Mouse (Mus musculus): ENCODE data around the gene Man2b2. TPM values are rescaled to one million over a fixed set of nuclear protein-coding genes. Genes with fewer than 3 reads are reported as not detected.

Gene Man2b2
- polyA plus RNA-seq, 1 experiment from 2014 or later, result 17.0 TPM

DNA sequence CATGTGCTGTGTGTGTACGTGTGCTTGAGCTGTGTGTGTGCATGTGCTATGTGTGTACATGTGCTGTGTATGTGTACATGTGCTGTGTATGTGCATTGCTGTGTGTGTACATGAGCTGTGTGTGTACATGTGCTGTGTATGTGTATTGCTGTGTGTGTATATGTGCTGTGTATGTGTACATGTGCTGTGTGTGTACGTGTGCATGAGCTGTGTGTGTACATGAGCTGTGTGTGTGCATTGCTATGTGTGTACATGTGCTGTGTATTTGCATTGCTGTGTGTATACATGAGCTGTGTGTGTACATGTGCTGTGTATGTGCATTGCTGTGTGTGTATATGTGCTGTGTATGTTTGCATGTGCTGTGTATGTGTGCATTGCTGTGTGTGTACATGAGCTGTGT lies 50.9 kb downstream of the Man2b2 start:
- no peak for DNase-seq
- ATAC-seq, result no peak
- Histone ChIP-seq H3K4me1 (ENCODE audit: insufficient read depth) (no peaks in the 10 kb centered on the region), H3K4me2 (ENCODE audit: low read depth, low read length) (no peak overlapping the region), H3K36me3 (replicated peaks; ENCODE audit: insufficient read depth, low read length) (no peaks in the 10 kb centered on the region), H3K4me3 (ENCODE audit: low read depth, low read length) (no peak overlapping the region), H3K9me3 (ENCODE audit: low read length) (no peaks in the 10 kb centered on the region), H3K9ac (replicated peaks) (no peak overlapping the region), H3K27me3 (ENCODE audit: insufficient read depth, low read length) (no peaks in the 10 kb centered on the region), H3K27ac (ENCODE audit: low read depth) (no peak overlapping the region)
- TF ChIP-seq CTCF (IDR thresholded peaks at IDR 0.05; ENCODE audit: low read depth), result no peak
- TF ChIP-seq EP300 (IDR thresholded peaks at IDR 0.05; ENCODE audit: low read depth), result no peak
- 80% methylated on average over 2 of the region's 2 CpGs for WGBS (ENCODE audit: insufficient replicate concordance)

DNA sequence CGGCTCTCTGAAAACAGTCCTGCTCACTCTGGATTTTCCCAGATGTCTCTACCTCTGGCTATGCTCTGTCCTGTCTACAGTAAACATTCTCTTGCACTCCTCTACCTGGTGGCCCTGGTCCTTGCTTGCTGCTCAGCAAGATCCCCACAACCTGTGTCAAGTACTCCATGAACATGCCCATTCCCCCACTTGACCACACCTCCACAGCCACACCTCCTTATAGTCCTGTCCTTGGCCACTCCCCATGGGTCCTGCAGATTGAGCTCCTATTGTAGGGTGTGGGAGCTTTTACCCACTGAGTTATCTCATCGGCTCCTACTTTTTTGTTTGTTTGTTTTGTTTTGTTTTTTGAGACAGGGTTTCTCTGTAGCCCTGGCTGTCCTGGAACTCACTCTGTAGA lies 51.6 kb downstream of the Man2b2 start:
- H3K9ac ChIP-seq (replicated peaks), result no peak overlapping the region
- no peaks in the 10 kb centered on the region for H3K36me3 ChIP-seq (replicated peaks; ENCODE audit: insufficient read depth, low read length)
- ATAC-seq, result no peak
- no peaks in the 10 kb centered on the region; the same call in 1 of the 2 replicates for H3K4me1 ChIP-seq (ENCODE audit: insufficient read depth)
- H3K4me3 ChIP-seq (ENCODE audit: low read depth, low read length), result no peak overlapping the region
- no peak for DNase-seq
- no peaks in the 10 kb centered on the region for H3K27me3 ChIP-seq (ENCODE audit: insufficient read depth, low read length)
- WGBS (ENCODE audit: insufficient replicate concordance), result 78% methylated on average over 1 of the region's 2 CpGs
- H3K9me3 ChIP-seq (ENCODE audit: low read length), result no peaks in the 10 kb centered on the region
- no peak overlapping the region for H3K4me2 ChIP-seq (ENCODE audit: low read depth, low read length)
- TF ChIP-seq EP300 (IDR thresholded peaks at IDR 0.05; ENCODE audit: low read depth), result no peak
- TF ChIP-seq CTCF (IDR thresholded peaks at IDR 0.05; ENCODE audit: low read depth), result no peak
- no peak overlapping the region for H3K27ac ChIP-seq (ENCODE audit: low read depth)

DNA sequence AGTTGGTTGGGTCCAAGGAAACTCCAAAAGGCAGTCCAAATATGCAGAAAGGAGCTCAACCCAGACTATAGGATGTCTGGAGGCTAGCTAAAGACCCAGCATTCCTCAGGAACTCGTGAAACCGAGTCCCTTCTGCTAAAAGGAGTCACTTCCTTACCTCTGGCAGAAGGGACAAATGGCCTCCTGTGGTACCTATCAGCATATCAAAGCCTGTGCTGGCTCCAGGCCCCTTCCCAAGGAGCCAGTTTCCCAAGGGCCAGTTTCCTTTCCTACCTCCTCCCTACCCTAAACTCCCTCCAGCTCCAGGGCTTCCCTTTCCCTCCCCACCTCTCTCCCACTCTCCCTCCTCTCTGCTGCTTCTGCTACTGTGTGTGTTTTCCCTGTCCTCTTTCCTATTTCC lies 53.3 kb downstream of the Man2b2 start:
- Histone ChIP-seq H3K9me3 (ENCODE audit: low read length) (no peaks in the 10 kb centered on the region), H3K27me3 (ENCODE audit: insufficient read depth, low read length) (no peaks in the 10 kb centered on the region), H3K4me2 (ENCODE audit: low read depth, low read length) (no peak overlapping the region), H3K9ac (replicated peaks) (no peak overlapping the region), H3K4me1 (ENCODE audit: insufficient read depth) (peaks cover 2% of the 10 kb centered on the region; the same call in 1 of the 2 replicates), H3K27ac (ENCODE audit: low read depth) (no peak overlapping the region), H3K4me3 (ENCODE audit: low read depth, low read length) (no peak overlapping the region), H3K36me3 (replicated peaks; ENCODE audit: insufficient read depth, low read length) (no peaks in the 10 kb centered on the region)
- TF ChIP-seq EP300 (IDR thresholded peaks at IDR 0.05; ENCODE audit: low read depth) (no peak), CTCF (IDR thresholded peaks at IDR 0.05; ENCODE audit: low read depth) (no peak)
- ATAC-seq (no peak), DNase-seq (no peak)
- WGBS (ENCODE audit: insufficient replicate concordance), result 25% methylated on average over 2 of the region's 2 CpGs

DNA sequence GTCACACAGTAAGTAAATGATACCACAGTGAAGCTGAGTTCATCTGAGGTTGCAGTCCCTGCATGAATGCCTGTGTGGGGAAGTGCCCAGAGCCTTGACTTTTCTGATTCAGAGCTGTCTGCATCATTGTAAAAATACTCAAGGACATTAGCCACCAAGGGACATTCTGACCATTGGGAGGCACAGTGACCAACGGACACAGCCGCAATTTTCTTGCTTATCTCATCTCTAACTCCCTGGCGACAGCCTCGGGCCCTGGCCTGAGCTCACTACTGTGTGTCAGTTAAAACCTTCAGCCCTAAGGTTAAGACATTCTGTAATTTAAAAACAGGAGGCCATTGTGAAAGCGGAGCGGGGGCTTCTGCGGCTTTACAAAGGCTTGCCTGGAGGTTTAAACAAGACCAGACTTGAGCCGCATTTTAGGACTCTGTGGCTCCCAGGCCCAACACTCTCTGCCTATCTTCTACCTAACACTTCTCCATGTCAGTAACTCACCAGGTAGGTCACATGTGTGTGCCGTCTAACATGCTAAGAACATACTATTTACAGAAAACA lies 54.4 kb downstream of the Man2b2 start:
- Histone ChIP-seq H3K36me3 (replicated peaks; ENCODE audit: insufficient read depth, low read length) (no peaks in the 10 kb centered on the region), H3K9me3 (ENCODE audit: low read length) (no peaks in the 10 kb centered on the region), H3K27ac (ENCODE audit: low read depth) (no peak overlapping the region), H3K9ac (replicated peaks) (no peak overlapping the region), H3K27me3 (ENCODE audit: insufficient read depth, low read length) (no peaks in the 10 kb centered on the region), H3K4me3 (ENCODE audit: low read depth, low read length) (no peak overlapping the region), H3K4me1 (ENCODE audit: insufficient read depth) (peaks cover 2% of the 10 kb centered on the region; the same call in 1 of the 2 replicates), H3K4me2 (ENCODE audit: low read depth, low read length) (no peak overlapping the region)
- ATAC-seq (no peak), DNase-seq (no peak)
- no peak for TF ChIP-seq CTCF (IDR thresholded peaks at IDR 0.05; ENCODE audit: low read depth)
- TF ChIP-seq EP300 (IDR thresholded peaks at IDR 0.05; ENCODE audit: low read depth), result no peak
- 48% methylated on average over 9 of the region's 9 CpGs for WGBS (ENCODE audit: insufficient replicate concordance)

DNA sequence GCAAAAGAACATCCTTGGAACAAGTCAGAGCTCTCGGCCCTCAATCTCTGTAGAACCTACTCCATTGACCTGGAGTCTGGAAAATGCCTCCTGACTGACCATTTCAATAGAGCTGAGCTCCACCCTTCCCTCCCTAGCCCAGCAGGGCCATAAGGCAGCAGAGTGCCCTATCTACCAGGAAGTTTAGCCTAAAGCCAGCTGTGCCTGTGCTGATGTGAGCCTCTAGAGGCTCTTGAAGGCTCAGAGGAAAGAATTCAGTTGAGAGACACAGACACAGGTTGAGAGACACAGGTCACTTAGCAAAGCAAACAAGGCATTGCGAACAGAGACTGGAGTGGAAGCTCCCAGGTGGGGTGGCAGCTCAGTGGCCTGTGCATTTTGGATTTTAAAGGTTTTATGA lies 55.1 kb downstream of the Man2b2 start:
- 76% methylated on average over 2 of the region's 2 CpGs for WGBS (ENCODE audit: insufficient replicate concordance)

DNA sequence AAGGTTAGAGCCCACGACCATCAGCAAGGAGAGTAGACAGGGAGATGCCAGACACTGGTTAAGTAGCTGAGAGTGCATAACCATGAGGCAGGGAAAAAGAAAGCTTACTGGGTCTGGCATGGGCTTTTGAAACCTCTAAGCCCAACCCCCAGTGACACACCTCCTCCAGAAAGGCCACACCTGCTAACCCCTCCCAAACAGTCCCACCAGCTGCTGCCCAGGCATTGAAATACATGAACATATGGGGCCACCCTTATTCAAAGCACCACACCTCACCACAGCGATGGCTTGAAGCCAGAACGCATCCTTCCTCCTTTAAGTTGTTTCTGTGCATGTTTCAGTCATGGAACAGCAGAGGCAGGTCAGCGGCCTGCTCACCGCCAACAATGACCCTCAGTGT lies 57.9 kb downstream of the Man2b2 start:
- H3K27ac ChIP-seq (ENCODE audit: low read depth), result no peak overlapping the region
- H3K36me3 ChIP-seq (replicated peaks; ENCODE audit: insufficient read depth, low read length), result no peaks in the 10 kb centered on the region
- no peaks in the 10 kb centered on the region for H3K27me3 ChIP-seq (ENCODE audit: insufficient read depth, low read length)
- no peak overlapping the region for H3K4me3 ChIP-seq (ENCODE audit: low read depth, low read length)
- no peak overlapping the region for H3K4me2 ChIP-seq (ENCODE audit: low read depth, low read length)
- TF ChIP-seq EP300 (IDR thresholded peaks at IDR 0.05; ENCODE audit: low read depth) (no peak), CTCF (IDR thresholded peaks at IDR 0.05; ENCODE audit: low read depth) (no peak)
- no peak overlapping the region for H3K9ac ChIP-seq (replicated peaks)
- no peak for ATAC-seq
- peaks cover 2% of the 10 kb centered on the region; the same call in 1 of the 2 replicates for H3K4me1 ChIP-seq (ENCODE audit: insufficient read depth)
- no peaks in the 10 kb centered on the region for H3K9me3 ChIP-seq (ENCODE audit: low read length)
- WGBS (ENCODE audit: insufficient replicate concordance), result 80% methylated on average over 5 of the region's 5 CpGs
- no peak for DNase-seq

More for the DNA sequence above, 55.1 kb downstream of the Man2b2 start:
- TF ChIP-seq CTCF (IDR thresholded peaks at IDR 0.05; ENCODE audit: low read depth) (no peak), EP300 (IDR thresholded peaks at IDR 0.05; ENCODE audit: low read depth) (no peak)
- no peak for DNase-seq
- no peaks in the 10 kb centered on the region for H3K36me3 ChIP-seq (replicated peaks; ENCODE audit: insufficient read depth, low read length)
- H3K27ac ChIP-seq (ENCODE audit: low read depth), result no peak overlapping the region
- H3K9ac ChIP-seq (replicated peaks), result no peak overlapping the region
- ATAC-seq, result no peak
- H3K4me3 ChIP-seq (ENCODE audit: low read depth, low read length), result no peak overlapping the region
- no peaks in the 10 kb centered on the region for H3K27me3 ChIP-seq (ENCODE audit: insufficient read depth, low read length)
- H3K9me3 ChIP-seq (ENCODE audit: low read length), result no peaks in the 10 kb centered on the region
- no peak overlapping the region for H3K4me2 ChIP-seq (ENCODE audit: low read depth, low read length)
- H3K4me1 ChIP-seq (ENCODE audit: insufficient read depth), result peaks cover 2% of the 10 kb centered on the region; the same call in 1 of the 2 replicates

All from liver, postnatal 0 days (tissue).